Comparison of ENCODE assay signal across 14 mouse cellular contexts in the genomic region with DNA sequence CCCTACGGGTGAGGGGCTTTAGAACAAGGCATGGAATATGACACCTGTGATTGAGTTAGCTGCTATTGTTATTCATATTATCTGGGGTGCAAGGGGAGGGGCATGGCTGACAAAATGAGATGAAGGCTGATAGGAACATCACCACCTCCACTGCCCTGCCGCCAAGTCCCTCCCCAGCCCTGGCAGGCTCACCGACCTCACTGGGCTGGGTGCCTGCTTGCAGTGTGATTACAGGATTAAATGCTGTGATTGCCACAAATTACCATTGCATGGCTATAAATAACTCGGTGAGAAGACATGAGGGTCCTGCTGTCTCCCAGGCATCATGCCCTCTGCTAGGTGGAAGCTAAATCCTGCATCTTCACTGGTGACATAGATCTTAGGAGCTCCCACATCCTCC. TPM values are rescaled to one million over a fixed set of nuclear protein-coding genes. Genes with fewer than 3 reads are reported as not detected.
A peak's percentile ranks its signal among the peaks of the same experiment; 100 is the strongest.
DNase-seq lines count a peak whose midpoint lies in the region; ATAC-seq and TF ChIP-seq lines count a peak whose summit lies in the region.
"Had no signal": no experiment of that assay in that cellular context is flagged by ENCODE, and none has a peak within 500 bp of the region (broad histone marks: within the 10 kb centered on the region; RNA-seq: fewer than 3 reads in every experiment).

No protein-coding gene starts in this region.

- DNase-seq in midbrain, embryonic 11.5 days (ENCODE audit: low spot score, missing footprints), result peak; percentile 44
- DNase-seq in cerebellum, adult 9-10 months, result peak; percentile 73
- no peak for DNase-seq in lung, postnatal 36 days
- DNase-seq: kidney, adult 11 months had no signal

- H3K4me1 ChIP-seq in forebrain, embryonic 15.5 days, result peaks cover 22% of the 10 kb centered on the region
- H3K4me1 ChIP-seq in forebrain, embryonic 12.5 days, result peaks cover 8% of the 10 kb centered on the region
- no peaks in the 10 kb centered on the region for H3K4me1 ChIP-seq in midbrain, embryonic 11.5 days (ENCODE audit: control insufficient read depth, insufficient read depth, low read length)
- peaks cover 7% of the 10 kb centered on the region; the same call in 1 of the 2 replicates for H3K4me1 ChIP-seq in midbrain, embryonic 13.5 days (replicated peaks)
- peaks cover 46% of the 10 kb centered on the region for H3K4me1 ChIP-seq in olfactory bulb, adult 2 months (ENCODE audit: control insufficient read depth, insufficient read depth, low read length)
- H3K4me1 ChIP-seq: embryonic facial prominence, embryonic 13.5 days; hindbrain, embryonic 12.5 days; liver, embryonic 12.5 days had no signal

- no peak for TF ChIP-seq POLR2A in olfactory bulb, adult 2 months (IDR thresholded peaks at IDR 0.05; ENCODE audit: insufficient read depth, low read depth, low read length)

- WGBS in forebrain, embryonic 15.5 days, result 11% methylated on average over 4 of the region's 4 CpGs
- WGBS in forebrain, embryonic 12.5 days, result 43% methylated on average over 4 of the region's 4 CpGs
- WGBS in midbrain, embryonic 11.5 days, result 54% methylated on average over 4 of the region's 4 CpGs
- 27% methylated on average over 4 of the region's 4 CpGs for WGBS in midbrain, embryonic 13.5 days
- 20% methylated on average over 4 of the region's 4 CpGs for WGBS in olfactory bulb, adult 2 months

- peak; percentile 38; the same call in 1 of the 2 replicates for ATAC-seq in forebrain, embryonic 15.5 days (replicated peaks)
- ATAC-seq in forebrain, embryonic 12.5 days (ENCODE audit: low FRiP score), result no peak
- no peak for ATAC-seq in midbrain, embryonic 11.5 days (ENCODE audit: low FRiP score)
- no peak for ATAC-seq in midbrain, embryonic 13.5 days
- ATAC-seq: liver, embryonic 12.5 days; lung, postnatal 0 days had no signal

- peak overlapping the region; percentile 32; the same call in 1 of the 2 replicates for H3K27ac ChIP-seq in forebrain, embryonic 15.5 days (replicated peaks)
- H3K27ac ChIP-seq in forebrain, embryonic 12.5 days, result no peak overlapping the region
- no peak overlapping the region for H3K27ac ChIP-seq in midbrain, embryonic 11.5 days (ENCODE audit: low read depth, low read length)
- H3K27ac ChIP-seq in midbrain, embryonic 13.5 days, result no peak overlapping the region
- peak overlapping the region; percentile 95 for H3K27ac ChIP-seq in olfactory bulb, adult 2 months (ENCODE audit: insufficient read depth, low read depth, low read length)
- H3K27ac ChIP-seq: embryonic facial prominence, embryonic 13.5 days; heart, adult 2 months; hindbrain, embryonic 12.5 days; liver, embryonic 12.5 days; midbrain, embryonic 12.5 days had no signal

- TF ChIP-seq CTCF in olfactory bulb, adult 2 months (IDR thresholded peaks at IDR 0.05; ENCODE audit: insufficient read depth, low read depth, low read length), result no peak

- no peak overlapping the region for H3K4me2 ChIP-seq in forebrain, embryonic 15.5 days (replicated peaks)
- no peak overlapping the region for H3K4me2 ChIP-seq in forebrain, embryonic 12.5 days
- H3K4me2 ChIP-seq in midbrain, embryonic 11.5 days, result no peak overlapping the region
- no peak overlapping the region for H3K4me2 ChIP-seq in midbrain, embryonic 13.5 days (replicated peaks)
- H3K4me2 ChIP-seq: embryonic facial prominence, embryonic 13.5 days; hindbrain, embryonic 12.5 days; liver, embryonic 12.5 days; midbrain, embryonic 12.5 days had no signal

- H3K9ac ChIP-seq in forebrain, embryonic 15.5 days (replicated peaks), result no peak overlapping the region
- no peak overlapping the region for H3K9ac ChIP-seq in forebrain, embryonic 12.5 days
- no peak overlapping the region for H3K9ac ChIP-seq in midbrain, embryonic 11.5 days (ENCODE audit: low read length)
- H3K9ac ChIP-seq in midbrain, embryonic 13.5 days (replicated peaks), result no peak overlapping the region
- H3K9ac ChIP-seq: embryonic facial prominence, embryonic 13.5 days; hindbrain, embryonic 12.5 days; liver, embryonic 12.5 days; midbrain, embryonic 12.5 days had no signal

- no peaks in the 10 kb centered on the region for H3K36me3 ChIP-seq in forebrain, embryonic 15.5 days
- H3K36me3 ChIP-seq in forebrain, embryonic 12.5 days (replicated peaks), result no peaks in the 10 kb centered on the region
- H3K36me3 ChIP-seq in midbrain, embryonic 11.5 days (ENCODE audit: control insufficient read depth, insufficient read depth, low read length), result no peaks in the 10 kb centered on the region
- no peaks in the 10 kb centered on the region for H3K36me3 ChIP-seq in midbrain, embryonic 13.5 days
- H3K36me3 ChIP-seq: embryonic facial prominence, embryonic 13.5 days; hindbrain, embryonic 12.5 days; liver, embryonic 12.5 days; midbrain, embryonic 12.5 days had no signal

- no peaks in the 10 kb centered on the region for H3K27me3 ChIP-seq in forebrain, embryonic 15.5 days
- H3K27me3 ChIP-seq in forebrain, embryonic 12.5 days, result 0 out of 2 replicates have a peak, but pooled peaks cover 3% of the 10 kb centered on the region
- no peaks in the 10 kb centered on the region for H3K27me3 ChIP-seq in midbrain, embryonic 11.5 days (ENCODE audit: control insufficient read depth, insufficient read depth, low read length)
- no peaks in the 10 kb centered on the region for H3K27me3 ChIP-seq in midbrain, embryonic 13.5 days
- H3K27me3 ChIP-seq: embryonic facial prominence, embryonic 13.5 days; hindbrain, embryonic 12.5 days; midbrain, embryonic 12.5 days had no signal

- H3K9me3 ChIP-seq in forebrain, embryonic 15.5 days, result no peaks in the 10 kb centered on the region
- H3K9me3 ChIP-seq in forebrain, embryonic 12.5 days, result no peaks in the 10 kb centered on the region
- H3K9me3 ChIP-seq in midbrain, embryonic 11.5 days (ENCODE audit: control insufficient read depth, low read length), result no peaks in the 10 kb centered on the region
- no peaks in the 10 kb centered on the region for H3K9me3 ChIP-seq in midbrain, embryonic 13.5 days
- H3K9me3 ChIP-seq: embryonic facial prominence, embryonic 13.5 days; hindbrain, embryonic 12.5 days; liver, embryonic 12.5 days; midbrain, embryonic 12.5 days had no signal

- no peak overlapping the region for H3K4me3 ChIP-seq in forebrain, embryonic 15.5 days
- H3K4me3 ChIP-seq in forebrain, embryonic 12.5 days (replicated peaks), result no peak overlapping the region
- H3K4me3 ChIP-seq in midbrain, embryonic 11.5 days (ENCODE audit: low read depth, low read length), result no peak overlapping the region
- no peak overlapping the region for H3K4me3 ChIP-seq in midbrain, embryonic 13.5 days (replicated peaks)
- no peak overlapping the region for H3K4me3 ChIP-seq in olfactory bulb, adult 2 months (ENCODE audit: insufficient read depth, low read depth, low read length)
- H3K4me3 ChIP-seq: embryonic facial prominence, embryonic 13.5 days; heart, adult 2 months; hindbrain, embryonic 12.5 days; liver, embryonic 12.5 days; midbrain, embryonic 12.5 days had no signal

RNA-seq across cellular contexts. Expression of gene Pimreg, which starts 36.8 kb away (rescaled TPM):
- polyA plus RNA-seq in forebrain, embryonic 15.5 days (2015; fragmentation: Nextera tagmentation; extraction: Ambion mirVana), result 80.9 and 88.0 TPM in 2 replicates
- polyA plus RNA-seq in forebrain, embryonic 12.5 days (2016; fragmentation: Nextera tagmentation; extraction: Ambion mirVana), result 187 and 191 TPM in 2 replicates
- polyA plus RNA-seq in midbrain, embryonic 11.5 days (2014; fragmentation: Nextera tagmentation; extraction: Ambion mirVana), result 201 and 214 TPM in 2 replicates
- 79.0 and 80.7 TPM in 2 replicates for polyA plus RNA-seq in midbrain, embryonic 13.5 days (2015; fragmentation: Nextera tagmentation; extraction: Ambion mirVana)
- polyA plus RNA-seq in olfactory bulb, adult 2 months (2012; ENCODE audit: insufficient read depth, insufficient read length, low replicate concordance, missing spikeins), result not detected in 2 replicates

RNA-seq across cellular contexts. Expression of gene Aipl1, which starts 41.3 kb away (rescaled TPM):
- polyA plus RNA-seq in forebrain, embryonic 15.5 days (2015; fragmentation: Nextera tagmentation; extraction: Ambion mirVana), result 0.23 and 0.42 TPM in 2 replicates
- polyA plus RNA-seq in forebrain, embryonic 12.5 days (2016; fragmentation: Nextera tagmentation; extraction: Ambion mirVana), result 0.37 and 0.50 TPM in 2 replicates
- polyA plus RNA-seq in midbrain, embryonic 11.5 days (2014; fragmentation: Nextera tagmentation; extraction: Ambion mirVana), result 0.15 and 0.44 TPM in 2 replicates
- polyA plus RNA-seq in midbrain, embryonic 13.5 days (2015; fragmentation: Nextera tagmentation; extraction: Ambion mirVana), result 0.43 and 0.63 TPM in 2 replicates
- not detected in 2 replicates for polyA plus RNA-seq in olfactory bulb, adult 2 months (2012; ENCODE audit: insufficient read depth, insufficient read length, low replicate concordance, missing spikeins)

RNA-seq across cellular contexts. Expression of gene Pitpnm3, which starts 56.9 kb away (rescaled TPM):
- polyA plus RNA-seq in forebrain, embryonic 15.5 days (2015; fragmentation: Nextera tagmentation; extraction: Ambion mirVana), result 1.4 and 1.8 TPM in 2 replicates
- polyA plus RNA-seq in forebrain, embryonic 12.5 days (2016; fragmentation: Nextera tagmentation; extraction: Ambion mirVana), result 0.41 and 0.58 TPM in 2 replicates
- 0.56 and 0.99 TPM in 2 replicates for polyA plus RNA-seq in midbrain, embryonic 11.5 days (2014; fragmentation: Nextera tagmentation; extraction: Ambion mirVana)
- 1.8 and 2.1 TPM in 2 replicates for polyA plus RNA-seq in midbrain, embryonic 13.5 days (2015; fragmentation: Nextera tagmentation; extraction: Ambion mirVana)
- not detected in 2 replicates for polyA plus RNA-seq in olfactory bulb, adult 2 months (2012; ENCODE audit: insufficient read depth, insufficient read length, low replicate concordance, missing spikeins)

Comparison
In these comparisons a context has a peak if more than half of its experiments do, and no peak if none do; other contexts are left out.
1. H3K27ac ChIP-seq: peak in forebrain, embryonic 15.5 days (single experiment) and olfactory bulb, adult 2 months (single experiment); none in forebrain, embryonic 12.5 days (single experiment), midbrain, embryonic 11.5 days (single experiment) and midbrain, embryonic 13.5 days (single experiment).